Mouse (Mus musculus) activated CD4-positive, CD25-positive, alpha-beta regulatory T cell (primary cell): ENCODE measurements around the gene D630023F18Rik. TPM values are rescaled to one million over a fixed set of nuclear protein-coding genes. Genes with fewer than 3 reads are reported as not detected.

Source experiments
- polyA plus RNA-seq, 2 experiments: library from polyadenylated mRNA; unstranded; fragments of 100-300 nt; shearing (Covaris generic); gene quantifications; one replicate each; pipeline ENCODE4 v1.2.1; 2017

D630023F18Rik gene
- not detected for polyA plus RNA-seq

DNA sequence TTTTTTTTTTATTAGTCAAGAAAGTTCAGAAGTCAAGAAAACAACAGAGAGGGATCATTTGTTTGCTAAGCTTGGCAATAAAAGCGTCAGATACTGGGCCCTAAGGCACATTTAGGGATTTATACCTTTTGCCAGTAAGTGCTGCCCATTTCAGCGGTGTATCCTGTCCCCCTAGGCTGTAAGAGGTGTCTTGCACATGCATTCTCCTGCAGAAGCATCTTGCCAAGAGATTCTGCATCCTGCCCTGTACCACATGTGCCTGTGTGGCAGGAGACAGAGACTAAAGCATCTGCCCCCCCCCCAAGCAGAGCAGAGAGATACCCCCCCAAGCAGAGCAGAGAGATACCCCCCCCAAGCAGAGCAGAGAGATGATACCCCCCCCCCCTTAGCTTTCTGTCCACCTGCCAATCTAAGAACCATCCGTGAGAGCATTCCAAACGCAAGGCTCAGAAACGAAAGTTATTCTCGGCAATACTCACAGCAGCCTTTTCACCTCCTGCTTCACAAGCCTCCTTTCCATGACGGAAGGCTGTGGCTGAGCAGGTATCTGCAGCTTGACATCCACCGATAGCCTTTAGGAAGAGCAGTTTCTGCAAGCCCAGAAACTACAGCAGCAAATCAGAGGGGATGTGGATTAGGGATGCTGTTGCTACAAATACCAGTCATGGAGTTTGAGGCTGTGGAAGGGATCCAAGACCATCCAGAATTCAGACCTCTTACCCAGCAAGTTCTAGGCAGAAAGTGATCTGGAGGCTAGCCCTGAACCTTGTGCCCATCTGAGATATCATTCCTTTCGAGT, at the start of gene D630023F18Rik:
D630023F18Rik (minus strand) TSS at position 641 of the 799 bp plus-strand sequence.

DNA sequence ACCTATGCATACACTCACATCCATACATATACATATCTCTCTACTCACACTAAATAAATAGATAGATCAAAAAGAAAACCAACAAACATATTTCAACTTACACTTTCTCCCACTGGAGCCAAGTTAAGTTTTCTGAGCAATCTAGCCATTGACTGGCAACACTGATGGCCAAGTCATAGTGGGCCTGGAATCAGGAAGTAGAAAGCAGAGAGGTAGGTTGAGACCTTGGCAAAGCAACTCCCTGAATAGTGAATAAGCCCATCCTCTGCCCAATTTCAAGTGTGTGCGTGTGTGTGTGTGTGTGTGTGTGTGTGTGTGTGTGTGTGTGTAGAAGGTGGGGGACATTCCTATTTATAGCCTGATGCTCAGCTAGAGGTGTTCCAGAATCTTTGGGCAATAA, 3.6 kb downstream of the D630023F18Rik start, which contains the start of gene Gm28845:
Gm28845 (minus strand) TSS at position 121 of the 400 bp plus-strand sequence.

DNA sequence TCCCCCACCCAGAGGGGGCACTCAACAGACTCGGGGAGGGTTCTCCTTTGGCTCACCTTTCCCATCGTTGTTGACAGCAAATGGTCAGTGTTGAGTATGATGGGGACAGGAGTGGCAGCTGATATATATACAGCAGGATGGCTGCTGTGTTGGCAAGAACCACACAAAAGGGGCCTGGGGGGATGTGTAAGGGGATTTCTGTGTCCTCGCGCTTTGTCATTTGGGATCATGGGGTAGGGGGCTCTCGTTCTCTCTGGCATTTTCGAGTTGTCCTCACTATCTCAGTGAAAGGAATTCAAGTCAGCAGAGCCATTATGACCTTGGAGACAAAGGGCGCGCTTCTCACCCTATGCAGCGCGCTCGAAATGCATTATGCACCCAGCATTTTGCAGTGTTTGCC, 19.7 kb downstream of the D630023F18Rik start, which contains the start of gene Cryga:
Cryga (minus strand) TSS at position 101 of the 400 bp plus-strand sequence.

DNA sequence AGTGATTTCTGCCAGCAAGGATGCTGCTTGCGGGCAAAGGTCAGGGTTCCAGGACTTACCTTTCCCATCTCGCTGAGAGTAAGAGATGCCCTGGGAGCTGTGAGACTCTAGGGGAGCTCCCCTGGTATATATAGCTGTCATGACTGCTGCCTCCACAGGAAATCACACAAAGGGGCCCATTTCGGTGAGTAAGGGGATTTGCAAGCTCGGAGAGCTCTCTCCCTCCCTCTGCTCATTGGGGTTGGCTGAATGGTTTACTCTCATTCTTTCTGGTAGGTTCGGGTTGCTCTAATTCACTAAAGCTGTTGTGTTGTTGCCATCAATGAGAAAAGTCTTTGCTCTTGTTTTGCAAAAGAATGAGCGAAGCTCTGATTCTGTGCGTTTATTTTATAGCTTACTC, 40.8 kb downstream of the D630023F18Rik start, which contains the start of gene Crygb:
Crygb (minus strand) TSS at position 101 of the 400 bp plus-strand sequence.

DNA sequence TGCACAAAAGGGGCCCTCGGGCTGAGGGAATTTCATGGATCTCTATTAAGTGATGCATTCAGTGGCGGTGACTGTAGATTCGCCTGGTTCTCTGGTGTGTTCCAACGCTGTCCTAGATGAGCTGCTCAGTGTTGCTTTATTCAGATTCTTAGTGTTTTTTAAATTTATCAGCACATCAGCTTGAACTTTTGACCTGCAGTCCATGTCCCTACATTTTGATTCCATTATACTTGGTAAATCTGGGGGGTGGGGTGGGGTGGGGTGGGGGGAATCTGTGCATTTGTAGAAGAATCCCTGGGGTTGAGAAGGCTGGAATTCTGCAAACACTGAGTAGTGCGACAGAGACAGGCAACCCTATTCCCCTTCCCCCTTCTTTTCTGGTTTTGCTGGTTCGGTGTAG, 49.4 kb downstream of the D630023F18Rik start, which contains the start of gene Crygc:
Crygc (minus strand) TSS at position 101 of the 400 bp plus-strand sequence.

DNA sequence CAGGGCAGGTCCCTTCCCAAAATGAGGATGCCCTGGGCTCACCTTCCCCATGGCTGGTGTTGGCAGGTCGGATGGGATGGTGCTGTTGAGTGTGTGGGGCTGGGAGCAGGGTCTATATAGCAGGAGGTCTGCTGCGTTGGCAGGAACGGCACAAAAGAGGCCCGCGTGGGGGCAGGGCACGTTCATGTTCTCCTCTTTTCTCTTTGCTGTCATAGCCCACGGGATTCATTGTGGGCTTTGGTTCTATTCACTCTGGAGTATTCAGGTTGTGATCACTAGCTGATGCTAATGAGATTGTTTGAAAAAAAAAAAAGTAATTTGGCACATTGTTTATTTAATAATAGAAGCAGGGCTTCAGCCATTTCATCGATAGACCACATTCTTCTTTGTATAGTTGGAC, 59.7 kb downstream of the D630023F18Rik start, which contains the start of gene Crygd:
Crygd (minus strand) TSS at position 101 of the 400 bp plus-strand sequence.

Other genes with a start within 250 kb of the D630023F18Rik start
- gene Plekhm3, start 166.4 kb downstream of the D630023F18Rik start, polyA plus RNA-seq = 1 to 10 TPM; 2.5 to 3.0 TPM
- gene Akr1cl, start 90.5 kb downstream of the D630023F18Rik start, polyA plus RNA-seq = under 1 TPM in 1 of 2 experiments, not detected in 1; 0.86 TPM
- gene Cryge, start 72.1 kb downstream of the D630023F18Rik start, polyA plus RNA-seq = not detected
- gene Crygd, start 59.8 kb downstream of the D630023F18Rik start, polyA plus RNA-seq = not detected
- gene Crygc, start 49.5 kb downstream of the D630023F18Rik start, polyA plus RNA-seq = not detected
- not detected for gene Crygb, start 40.9 kb downstream of the D630023F18Rik start, polyA plus RNA-seq
- gene Cryga, start 19.8 kb downstream of the D630023F18Rik start, polyA plus RNA-seq = not detected
- gene Gm28845, start 3.7 kb downstream of the D630023F18Rik start, polyA plus RNA-seq = not detected
- gene Idh1, start 63.3 kb upstream of the D630023F18Rik start, polyA plus RNA-seq = 10 to 100 TPM in 1 of 2 experiments, 1 to 10 TPM in 1; 10.0 to 12.3 TPM
- gene Pikfyve, start 63.5 kb upstream of the D630023F18Rik start, polyA plus RNA-seq = 10 to 100 TPM; 19.9 to 26.1 TPM
- gene Pth2r, start 158.8 kb upstream of the D630023F18Rik start, polyA plus RNA-seq = under 1 TPM in 1 of 2 experiments, not detected in 1; 0.14 TPM